Mouse (Mus musculus) myocyte (in vitro differentiated cells): ENCODE results near the gene Olfr702.

Source experiments
- CEBPB ChIP-seq: IDR thresholded peaks from 2 replicates; pipeline ENCODE4 v1.6.1; 2011; ENCODE audit warnings: mild to moderate bottlenecking, moderate library complexity; ENCODE audit not compliant: poor library complexity, insufficient read depth, severe bottlenecking
- MYOD1 ChIP-seq, 3 experiments: IDR thresholded peaks; one replicate each; pipeline ENCODE4 v1.6.1; 2011; ENCODE audit warnings: control low read depth in 2 of 3, low read depth in 2 of 3, mild to moderate bottlenecking in 2 of 3, moderate library complexity in 1 of 3; ENCODE audit not compliant: insufficient read length in 2 of 3, control insufficient read depth in 1 of 3
- MYOG ChIP-seq, 3 experiments: IDR thresholded peaks; one replicate each; pipeline ENCODE4 v1.6.1; 2011; ENCODE audit warnings: control low read depth in 2 of 3, low read depth in 2 of 3, mild to moderate bottlenecking in 2 of 3; ENCODE audit not compliant: insufficient read length in 2 of 3, control insufficient read depth in 1 of 3, insufficient read depth in 1 of 3
- POLR2A ChIP-seq: IDR thresholded peaks from one replicate; pipeline ENCODE4 v1.6.1; 2011; ENCODE audit warnings: low read depth, mild to moderate bottlenecking, control low read depth, moderate library complexity; ENCODE audit not compliant: insufficient read length
- USF1 ChIP-seq: IDR thresholded peaks from one replicate; pipeline ENCODE4 v1.6.1; 2011; ENCODE audit warnings: low read depth, mild to moderate bottlenecking, control low read depth, moderate library complexity

GRCm38 (mm10) chr7:106793098-106793497 lies 40.6 kb downstream of the Olfr702 start, which contains the start of gene Olfr699:
- no peak for TF ChIP-seq POLR2A
- TF ChIP-seq MYOD1 (IDR thresholded peaks at IDR 0.05; ENCODE audit: control insufficient read depth in 1 of 3, insufficient read length in 2 of 3, low read depth in 2 of 3): no peak
- TF ChIP-seq USF1: no peak
- no peak for TF ChIP-seq CEBPB
- TF ChIP-seq MYOG (IDR thresholded peaks at IDR 0.05; ENCODE audit: control insufficient read depth in 1 of 3, insufficient read depth in 1 of 3, insufficient read length in 2 of 3, low read depth in 2 of 3): no peak
